Mouse (Mus musculus): Measurements from ENCODE around the gene Hist1h2ah. TPM values are rescaled to one million over a fixed set of nuclear protein-coding genes. Genes with fewer than 3 reads are reported as not detected.
"Not testable (repeated sequence)": the region's sequence is repeated elsewhere in the genome, so short reads cannot be mapped to it uniquely, and the experiment has no call there.

Hist1h2ah gene
- polyA plus RNA-seq, 1 experiment from 2014 or later = 6.8 TPM

GRCm38 (mm10) chr13:22041651-22042567 is 6.5 kb upstream of the Hist1h2ah start:
- ATAC-seq (ENCODE audit: insufficient number of reproducible peaks, insufficient read depth, low FRiP score, low read depth) = no peak
- peak overlapping the region; percentile 70 for H3K4me2 ChIP-seq (ENCODE audit: low read length)
- H3K27me3 ChIP-seq (ENCODE audit: control insufficient read depth, insufficient read depth, low read length) = no peaks in the 10 kb centered on the region
- peak overlapping the region; percentile 88 to 96 for H3K27ac ChIP-seq (replicated peaks in 1 of 2; ENCODE audit: control insufficient read depth in 1 of 2, insufficient read depth in 1 of 2, low read depth in 2 of 2, low read length in 2 of 2)
- H3K9ac ChIP-seq (ENCODE audit: low read length) = peak overlapping the region; percentile 72
- H3K4me1 ChIP-seq (ENCODE audit: control insufficient read depth in 2 of 2, insufficient read depth in 2 of 2, low read length in 2 of 2) = peaks cover 2 to 20% of the 10 kb centered on the region in 2 experiments; a peak in 3 of 4 replicates
- no peaks in the 10 kb centered on the region for H3K9me3 ChIP-seq (ENCODE audit: control insufficient read depth, low read length)
- 8% methylated on average over 13 of the region's 13 CpGs for WGBS
- H3K36me3 ChIP-seq (ENCODE audit: control insufficient read depth, insufficient read depth, low read length) = no peaks in the 10 kb centered on the region
- peak overlapping the region; percentile 40 to 47 for H3K4me3 ChIP-seq (ENCODE audit: control insufficient read depth in 1 of 2, insufficient read depth in 1 of 2, low read depth in 1 of 2, low read length in 2 of 2)

GRCm38 (mm10) chr13:22041142-22041536 is 5.8 kb upstream of the Hist1h2ah start, which contains the start of gene Hist1h4i:
Hist1h4i (minus strand) TSS chr13:22041362.
- WGBS = under 1% methylated on average over 24 of the region's 27 CpGs

GRCm38 (mm10) chr13:22040464-22041141 is 5.2 kb upstream of the Hist1h2ah start:
- Histone ChIP-seq H3K27me3 (ENCODE audit: control insufficient read depth, insufficient read depth, low read length) (no peaks in the 10 kb centered on the region), H3K9ac (ENCODE audit: low read length) (peak overlapping the region; percentile 64), H3K4me1 (ENCODE audit: control insufficient read depth in 2 of 2, insufficient read depth in 2 of 2, low read length in 2 of 2) (peaks cover 4 to 28% of the 10 kb centered on the region in 2 experiments; a peak in 3 of 4 replicates), H3K4me2 (ENCODE audit: low read length) (peak overlapping the region; percentile 70), H3K36me3 (ENCODE audit: control insufficient read depth, insufficient read depth, low read length) (no peaks in the 10 kb centered on the region), H3K27ac (replicated peaks in 1 of 2; ENCODE audit: control insufficient read depth in 1 of 2, insufficient read depth in 1 of 2, low read depth in 2 of 2, low read length in 2 of 2) (peak overlapping the region; percentile 88 to 89), H3K4me3 (ENCODE audit: control insufficient read depth in 1 of 2, insufficient read depth in 1 of 2, low read depth in 1 of 2, low read length in 2 of 2) (peak overlapping the region; percentile 41 to 49), H3K9me3 (ENCODE audit: control insufficient read depth, low read length) (no peaks in the 10 kb centered on the region)
- no peak for ATAC-seq (ENCODE audit: insufficient number of reproducible peaks, insufficient read depth, low FRiP score, low read depth)
- WGBS = 1% methylated on average over 19 of the region's 24 CpGs

More at GRCm38 (mm10) chr13:22041142-22041536, 5.8 kb upstream of the Hist1h2ah start, which contains the start of gene Hist1h4i:
- H3K27me3 ChIP-seq (ENCODE audit: control insufficient read depth, insufficient read depth, low read length); H3K9me3 ChIP-seq (ENCODE audit: control insufficient read depth, low read length); H3K36me3 ChIP-seq (ENCODE audit: control insufficient read depth, insufficient read depth, low read length): not testable (repeated sequence)
- Histone ChIP-seq H3K9ac (ENCODE audit: low read length) (peak within 1 kb of the TSS; percentile 72), H3K4me3 (ENCODE audit: control insufficient read depth in 1 of 2, insufficient read depth in 1 of 2, low read depth in 1 of 2, low read length in 2 of 2) (peak within 1 kb of the TSS; percentile 41 to 49), H3K4me2 (ENCODE audit: low read length) (peak within 1 kb of the TSS; percentile 70), H3K4me1 (ENCODE audit: control insufficient read depth in 2 of 2, insufficient read depth in 2 of 2, low read length in 2 of 2) (peaks cover 4 to 28% of the 10 kb centered on the region in 2 experiments; a peak in 3 of 4 replicates), H3K27ac (replicated peaks in 1 of 2; ENCODE audit: control insufficient read depth in 1 of 2, insufficient read depth in 1 of 2, low read depth in 2 of 2, low read length in 2 of 2) (peak within 1 kb of the TSS; percentile 88 to 96)
- peak; percentile 63 for ATAC-seq (ENCODE audit: insufficient number of reproducible peaks, insufficient read depth, low FRiP score, low read depth)

DNA sequence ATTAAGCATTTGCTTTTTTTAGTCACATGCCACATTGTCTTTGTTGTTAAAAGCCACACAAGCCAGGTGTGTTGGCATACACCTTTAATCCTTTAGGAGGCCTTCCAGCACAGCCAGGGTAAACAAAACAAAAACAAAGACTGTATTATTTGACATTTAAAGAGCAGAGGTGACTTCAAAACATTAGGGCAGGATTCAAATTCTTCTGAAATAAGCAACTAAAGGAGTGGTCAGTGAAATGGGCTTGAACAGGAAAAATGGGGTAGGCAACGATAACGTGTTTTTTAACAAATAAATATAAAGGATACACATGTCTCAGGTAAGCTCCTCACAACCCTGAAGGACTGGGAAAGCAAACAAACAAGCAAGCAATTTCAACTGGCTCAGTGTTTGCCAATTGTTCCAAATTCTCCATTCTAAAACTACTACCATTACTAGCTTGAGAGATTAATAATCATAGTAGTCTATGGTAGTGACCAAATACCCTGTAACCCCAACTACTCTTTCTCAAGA is 4.6 kb upstream of the Hist1h2ah start:
- Histone ChIP-seq H3K27me3 (ENCODE audit: control insufficient read depth, insufficient read depth, low read length) (no peaks in the 10 kb centered on the region), H3K27ac (replicated peaks in 1 of 2; ENCODE audit: control insufficient read depth in 1 of 2, insufficient read depth in 1 of 2, low read depth in 2 of 2, low read length in 2 of 2) (peak overlapping the region in 1 of 2 experiments; percentile 88; a peak in 2 of 4 replicates), H3K9me3 (ENCODE audit: control insufficient read depth, low read length) (no peaks in the 10 kb centered on the region), H3K4me2 (ENCODE audit: low read length) (peak overlapping the region; percentile 70), H3K9ac (ENCODE audit: low read length) (peak overlapping the region; percentile 64), H3K4me1 (ENCODE audit: control insufficient read depth in 2 of 2, insufficient read depth in 2 of 2, low read length in 2 of 2) (peaks cover 4 to 28% of the 10 kb centered on the region in 2 experiments; a peak in 3 of 4 replicates), H3K36me3 (ENCODE audit: control insufficient read depth, insufficient read depth, low read length) (no peaks in the 10 kb centered on the region), H3K4me3 (ENCODE audit: control insufficient read depth in 1 of 2, insufficient read depth in 1 of 2, low read depth in 1 of 2, low read length in 2 of 2) (peak overlapping the region in 1 of 2 experiments; percentile 41; a peak in 2 of 4 replicates)
- no peak for ATAC-seq (ENCODE audit: insufficient number of reproducible peaks, insufficient read depth, low FRiP score, low read depth)
- WGBS = 17% methylated on average over 2 of the region's 2 CpGs

DNA sequence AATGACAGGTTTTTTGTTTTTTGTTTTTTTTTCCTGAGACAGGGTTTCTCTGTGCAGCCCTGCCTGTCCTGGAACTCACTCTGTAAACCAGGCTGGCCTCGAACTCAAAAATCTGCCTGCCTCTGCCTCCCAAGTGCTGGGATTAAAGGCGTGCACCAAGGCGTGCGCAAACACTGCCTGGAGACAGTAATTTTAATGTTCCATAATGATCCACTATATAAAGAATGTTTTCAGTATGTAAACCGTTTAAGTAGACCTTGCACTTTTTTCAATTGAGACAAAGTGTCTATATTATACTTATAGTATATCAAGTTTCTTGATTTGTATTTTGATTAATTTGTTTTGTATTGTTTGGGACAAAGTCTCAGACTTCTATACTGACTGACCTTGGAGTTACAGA is 4.0 kb upstream of the Hist1h2ah start:
- H3K4me2 ChIP-seq (ENCODE audit: low read length) = 0 out of 2 replicates have a peak overlapping the region, but pooled peaks have one; percentile 70
- no peaks in the 10 kb centered on the region for H3K36me3 ChIP-seq (ENCODE audit: control insufficient read depth, insufficient read depth, low read length)
- ATAC-seq (ENCODE audit: insufficient number of reproducible peaks, insufficient read depth, low FRiP score, low read depth) = no peak
- no peaks in the 10 kb centered on the region for H3K27me3 ChIP-seq (ENCODE audit: control insufficient read depth, insufficient read depth, low read length)
- H3K4me1 ChIP-seq (ENCODE audit: control insufficient read depth in 2 of 2, insufficient read depth in 2 of 2, low read length in 2 of 2) = peaks cover 4 to 34% of the 10 kb centered on the region in 2 experiments; a peak in 3 of 4 replicates
- H3K4me3 ChIP-seq (ENCODE audit: control insufficient read depth in 1 of 2, insufficient read depth in 1 of 2, low read depth in 1 of 2, low read length in 2 of 2) = no peak overlapping the region
- 69% methylated on average over 5 of the region's 5 CpGs for WGBS
- no peak overlapping the region for H3K27ac ChIP-seq (replicated peaks in 1 of 2; ENCODE audit: control insufficient read depth in 1 of 2, insufficient read depth in 1 of 2, low read depth in 2 of 2, low read length in 2 of 2)
- no peaks in the 10 kb centered on the region for H3K9me3 ChIP-seq (ENCODE audit: control insufficient read depth, low read length)
- no peak overlapping the region for H3K9ac ChIP-seq (ENCODE audit: low read length)

GRCm38 (mm10) chr13:22037415-22037814 is 2.0 kb upstream of the Hist1h2ah start:
- peaks cover 4 to 30% of the 10 kb centered on the region in 2 experiments; a peak in 3 of 4 replicates for H3K4me1 ChIP-seq (ENCODE audit: control insufficient read depth in 2 of 2, insufficient read depth in 2 of 2, low read length in 2 of 2)
- no peaks in the 10 kb centered on the region for H3K36me3 ChIP-seq (ENCODE audit: control insufficient read depth, insufficient read depth, low read length)
- WGBS = 65% methylated on average over 2 of the region's 2 CpGs
- H3K9ac ChIP-seq (ENCODE audit: low read length) = no peak overlapping the region
- no peaks in the 10 kb centered on the region for H3K27me3 ChIP-seq (ENCODE audit: control insufficient read depth, insufficient read depth, low read length)
- no peak overlapping the region for H3K27ac ChIP-seq (replicated peaks in 1 of 2; ENCODE audit: control insufficient read depth in 1 of 2, insufficient read depth in 1 of 2, low read depth in 2 of 2, low read length in 2 of 2)
- no peak for ATAC-seq (ENCODE audit: insufficient number of reproducible peaks, insufficient read depth, low FRiP score, low read depth)
- no peak overlapping the region for H3K4me2 ChIP-seq (ENCODE audit: low read length)
- H3K9me3 ChIP-seq (ENCODE audit: control insufficient read depth, low read length) = no peaks in the 10 kb centered on the region
- H3K4me3 ChIP-seq (ENCODE audit: control insufficient read depth in 1 of 2, insufficient read depth in 1 of 2, low read depth in 1 of 2, low read length in 2 of 2) = no peak overlapping the region

DNA sequence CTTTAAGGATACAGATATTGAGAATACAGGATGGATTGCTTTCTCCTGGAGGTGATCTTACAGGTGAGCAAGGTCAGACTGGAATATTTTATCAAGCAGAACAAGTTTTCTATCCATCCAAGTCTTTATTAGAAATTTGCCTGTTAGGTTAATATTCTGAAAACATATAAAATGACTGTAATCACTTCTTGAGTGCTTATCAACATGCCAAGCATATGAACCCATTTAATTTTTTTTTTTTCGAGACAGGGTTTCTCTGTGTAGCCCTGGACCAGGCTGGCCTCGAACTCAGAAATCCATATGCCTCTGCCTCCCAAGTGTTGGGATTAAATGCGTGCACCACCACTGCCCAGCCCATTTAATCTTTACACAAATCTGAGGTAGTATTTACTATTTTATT is 1.6 kb upstream of the Hist1h2ah start:
- Histone ChIP-seq H3K36me3 (ENCODE audit: control insufficient read depth, insufficient read depth, low read length) (no peaks in the 10 kb centered on the region), H3K9ac (ENCODE audit: low read length) (peak overlapping the region; percentile 70), H3K4me2 (ENCODE audit: low read length) (peak overlapping the region; percentile 73), H3K9me3 (ENCODE audit: control insufficient read depth, low read length) (no peaks in the 10 kb centered on the region), H3K4me3 (ENCODE audit: control insufficient read depth in 1 of 2, insufficient read depth in 1 of 2, low read depth in 1 of 2, low read length in 2 of 2) (peak overlapping the region in 1 of 2 experiments; percentile 41; a peak in 1 of 4 replicates), H3K27ac (replicated peaks in 1 of 2; ENCODE audit: control insufficient read depth in 1 of 2, insufficient read depth in 1 of 2, low read depth in 2 of 2, low read length in 2 of 2) (peak overlapping the region in 1 of 2 experiments; percentile 70; a peak in 2 of 4 replicates), H3K27me3 (ENCODE audit: control insufficient read depth, insufficient read depth, low read length) (no peaks in the 10 kb centered on the region), H3K4me1 (ENCODE audit: control insufficient read depth in 2 of 2, insufficient read depth in 2 of 2, low read length in 2 of 2) (peaks cover 4 to 27% of the 10 kb centered on the region in 2 experiments; a peak in 3 of 4 replicates)
- 70% methylated on average over 3 of the region's 3 CpGs for WGBS
- ATAC-seq (ENCODE audit: insufficient number of reproducible peaks, insufficient read depth, low FRiP score, low read depth) = no peak

Measured in heart, embryonic 14.5 days (tissue).